Mouse (Mus musculus) neural tube, embryonic 15.5 days (tissue): ENCODE measurements around the gene Fam19a3. TPM values are rescaled to one million over a fixed set of nuclear protein-coding genes. Genes with fewer than 3 reads are reported as not detected.
"Not testable (repeated sequence)": the region's sequence is repeated elsewhere in the genome, so short reads cannot be mapped to it uniquely, and the experiment has no call there.

Experiments used
- ATAC-seq: fragments of 200-750 bp; cut with Nextera tagmentation; 2 replicates; pipeline ENCODE4 v1.8.0; 2017; ENCODE audit warnings: mild to moderate bottlenecking, moderate TSS enrichment, moderate library complexity; ENCODE audit not compliant: low FRiP score
- H3K27ac ChIP-seq: fragments of 300-500 bp; sonication (generic); replicated peaks from 2 replicates; pipeline ENCODE4 v1.5.1; 2015; ENCODE audit warnings: mild to moderate bottlenecking, inconsistent platforms
- H3K27me3 ChIP-seq: fragments of 300-500 bp; sonication (generic); replicated peaks from 2 replicates; pipeline ENCODE4 v1.6.1; 2015; ENCODE audit warnings: inconsistent platforms
- H3K36me3 ChIP-seq: fragments of 300-500 bp; sonication (generic); 2 replicates; pipeline ENCODE4 v1.6.1; 2015; ENCODE audit warnings: inconsistent platforms
- H3K4me1 ChIP-seq: fragments of 300-500 bp; sonication (generic); 2 replicates; pipeline ENCODE4 v1.6.1; 2015; ENCODE audit warnings: inconsistent platforms
- H3K4me2 ChIP-seq: fragments of 300-500 bp; sonication (generic); 2 replicates; pipeline ENCODE4 v1.6.1; 2015; ENCODE audit warnings: inconsistent platforms, mild to moderate bottlenecking, moderate library complexity
- H3K4me3 ChIP-seq: fragments of 300-500 bp; sonication (generic); replicated peaks from 2 replicates; pipeline ENCODE4 v1.5.1; 2015; ENCODE audit warnings: mild to moderate bottlenecking, inconsistent platforms
- H3K9ac ChIP-seq: fragments of 300-500 bp; sonication (generic); replicated peaks from 2 replicates; pipeline ENCODE4 v1.6.1; 2015; ENCODE audit warnings: mild to moderate bottlenecking, inconsistent platforms
- H3K9me3 ChIP-seq: fragments of 300-500 bp; sonication (generic); replicated peaks from 2 replicates; pipeline ENCODE4 v1.6.1; 2016; ENCODE audit warnings: inconsistent platforms
- WGBS: fragments of 180-500 bp; shearing (Covaris S2); methylation state at CpG from one replicate; pipeline ENCODE4 v1.1.7; 2015; ENCODE audit warnings: mixed read lengths; 5-methylcytosine and 5-hydroxymethylcytosine counted together
- polyA plus RNA-seq: library from polyadenylated mRNA; unstranded; fragments of >200 nt; fragmentation: Nextera tagmentation; extraction: Ambion mirVana; gene quantifications from 2 replicates; pipeline ENCODE4 v1.2.1, GENCODE M21; 2015

Gene Fam19a3
- polyA plus RNA-seq, 1 experiment from 2014 or later = 0.09 TPM

DNA sequence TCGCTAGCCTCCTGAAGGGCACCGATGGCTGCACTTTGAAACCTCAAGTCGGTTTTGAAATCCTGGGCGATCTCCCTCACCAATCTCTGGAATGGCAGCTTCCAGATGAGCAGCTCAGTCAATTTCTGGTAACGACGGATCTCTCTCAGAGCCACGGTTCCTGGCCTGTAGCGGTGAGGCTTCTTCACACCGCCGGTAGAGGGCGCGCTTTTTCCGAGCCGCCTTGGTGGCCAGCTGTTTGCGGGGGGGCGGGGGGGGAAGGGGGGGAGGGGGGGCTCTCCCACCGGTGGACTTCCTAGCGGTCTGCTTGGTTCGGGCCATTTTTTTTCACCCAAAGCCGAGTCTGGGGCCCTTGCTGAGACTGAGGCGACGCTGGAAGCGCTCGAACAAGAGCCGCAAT is 28.8 kb downstream of the Fam19a3 start:
- not testable (repeated sequence) for ATAC-seq, H3K9me3 ChIP-seq, H3K27me3 ChIP-seq, H3K27ac ChIP-seq, H3K4me3 ChIP-seq, H3K4me2 ChIP-seq, H3K9ac ChIP-seq, H3K4me1 ChIP-seq, H3K36me3 ChIP-seq
- 19% methylated on average over 20 of the region's 25 CpGs for WGBS

DNA sequence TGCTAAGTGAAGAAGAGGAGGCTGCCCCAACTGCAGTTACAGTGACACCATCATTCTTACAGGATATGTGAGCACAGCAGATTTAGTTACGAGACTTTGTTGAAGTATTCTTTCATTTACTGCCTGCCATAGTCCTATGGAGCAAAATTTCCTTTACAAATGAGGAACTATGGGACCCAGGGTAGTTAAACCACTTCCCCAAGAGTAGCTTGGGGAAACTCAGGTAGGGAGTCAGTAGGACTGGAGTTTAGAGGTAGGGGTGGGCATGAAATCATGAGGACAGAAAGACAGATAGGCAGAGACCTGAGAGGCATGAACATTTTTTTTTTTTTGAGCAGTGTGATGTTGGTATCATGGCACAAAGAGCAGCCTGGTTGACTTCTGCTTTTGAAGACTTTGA is 37.8 kb downstream of the Fam19a3 start:
- Histone ChIP-seq H3K4me2 (no peak overlapping the region), H3K9ac (no peak overlapping the region), H3K27ac (no peak overlapping the region), H3K9me3 (no peaks in the 10 kb centered on the region), H3K4me1 (no peaks in the 10 kb centered on the region), H3K27me3 (no peaks in the 10 kb centered on the region), H3K36me3 (no peaks in the 10 kb centered on the region), H3K4me3 (no peak overlapping the region)
- ATAC-seq = no peak
- WGBS = 80% methylated on average over 1 of the region's 1 CpGs

DNA sequence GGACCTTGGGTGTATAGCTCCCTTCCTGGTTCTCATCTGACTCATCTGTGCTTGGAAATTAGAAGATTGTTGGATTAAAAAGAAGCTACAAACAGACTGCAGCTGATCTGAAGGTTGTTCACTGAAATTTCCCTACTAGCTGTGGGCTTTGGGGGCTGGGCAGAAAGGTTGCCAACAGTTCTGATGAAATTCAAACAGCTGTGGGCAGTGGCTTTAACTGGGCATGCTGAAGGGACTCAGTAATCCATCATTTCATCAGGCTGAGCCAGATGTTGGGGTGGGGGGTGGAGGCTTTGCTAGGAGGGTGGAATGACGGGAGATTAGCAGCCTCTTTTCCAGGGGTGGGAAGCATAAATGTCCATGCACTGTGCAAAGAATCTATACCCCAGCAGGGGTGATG is 38.5 kb downstream of the Fam19a3 start:
- no peaks in the 10 kb centered on the region for H3K9me3 ChIP-seq
- H3K9ac ChIP-seq = no peak overlapping the region
- no peaks in the 10 kb centered on the region for H3K4me1 ChIP-seq
- no peak overlapping the region for H3K27ac ChIP-seq
- H3K27me3 ChIP-seq = no peaks in the 10 kb centered on the region
- 72% methylated on average over 1 of the region's 1 CpGs for WGBS
- no peak for ATAC-seq
- no peaks in the 10 kb centered on the region for H3K36me3 ChIP-seq
- no peak overlapping the region for H3K4me2 ChIP-seq
- no peak overlapping the region for H3K4me3 ChIP-seq

DNA sequence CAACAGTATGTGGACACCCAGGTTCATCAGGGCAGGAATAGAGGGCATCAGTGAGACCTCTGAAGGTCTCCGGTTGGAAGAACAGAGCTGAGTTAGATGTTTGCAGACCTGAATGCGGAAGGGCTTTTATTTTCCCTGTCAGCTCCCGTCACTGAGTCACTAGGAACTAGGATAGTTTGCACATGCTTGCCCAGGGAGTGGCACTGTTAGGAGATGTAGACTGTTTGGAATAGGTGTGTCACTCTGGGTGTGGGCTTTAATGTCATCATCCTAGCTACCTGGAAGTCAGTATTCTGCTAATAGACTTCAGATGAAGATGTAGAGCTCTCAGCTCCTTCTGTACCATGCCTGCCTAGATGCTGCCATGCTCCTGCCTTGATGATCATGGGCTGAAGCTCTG is 39.7 kb downstream of the Fam19a3 start:
- Histone ChIP-seq H3K4me1 (no peaks in the 10 kb centered on the region), H3K9ac (no peak overlapping the region), H3K4me3 (no peak overlapping the region), H3K27ac (no peak overlapping the region), H3K9me3 (no peaks in the 10 kb centered on the region), H3K36me3 (no peaks in the 10 kb centered on the region), H3K4me2 (no peak overlapping the region), H3K27me3 (no peaks in the 10 kb centered on the region)
- no peak for ATAC-seq
- 91% methylated on average over 3 of the region's 3 CpGs for WGBS

DNA sequence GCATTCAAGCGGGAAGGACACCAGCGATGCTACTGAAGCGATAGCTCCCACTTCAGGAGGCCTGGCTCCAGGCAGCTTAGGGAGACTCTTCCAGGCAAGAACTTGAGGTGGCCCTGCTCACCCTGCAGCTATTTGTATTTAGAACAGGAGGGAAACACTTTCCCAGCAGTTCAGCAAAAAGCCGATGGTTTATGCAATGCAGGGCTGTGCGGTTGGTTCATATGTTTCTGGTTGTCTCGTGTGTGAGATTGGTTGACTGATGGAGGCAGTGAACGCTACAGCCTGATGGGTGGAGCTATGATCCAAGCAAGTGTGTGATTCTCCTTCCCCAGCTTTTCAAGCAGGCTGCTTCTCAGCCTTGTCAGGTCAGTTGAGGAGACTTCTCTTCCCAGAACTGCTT is 47.0 kb downstream of the Fam19a3 start:
- Histone ChIP-seq H3K36me3 (no peaks in the 10 kb centered on the region), H3K9me3 (no peaks in the 10 kb centered on the region), H3K4me2 (no peak overlapping the region), H3K9ac (no peak overlapping the region), H3K4me1 (no peaks in the 10 kb centered on the region), H3K27me3 (no peaks in the 10 kb centered on the region), H3K27ac (no peak overlapping the region), H3K4me3 (no peak overlapping the region)
- ATAC-seq = no peak
- WGBS = 72% methylated on average over 7 of the region's 7 CpGs

DNA sequence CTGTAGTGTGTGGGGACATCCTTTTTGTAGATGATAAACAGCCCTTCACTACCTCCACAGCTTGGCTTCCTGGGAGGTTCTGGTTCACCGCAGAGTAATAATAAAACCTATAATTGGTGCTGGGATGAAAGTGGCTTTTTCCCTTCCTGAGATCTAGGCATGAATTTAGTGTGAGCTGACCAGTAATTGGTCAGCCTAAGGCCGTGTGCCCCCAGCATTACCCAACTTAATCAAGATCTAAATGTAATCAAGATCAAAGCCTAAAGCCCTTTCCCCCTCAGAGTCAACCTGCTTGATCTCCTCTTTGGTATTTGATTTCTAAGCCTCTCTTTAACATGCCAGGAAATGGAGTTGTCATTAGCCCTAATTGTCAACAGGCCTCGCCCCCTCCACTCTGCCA is 48.7 kb downstream of the Fam19a3 start:
- 67% methylated on average over 3 of the region's 3 CpGs for WGBS
- Histone ChIP-seq H3K4me1 (no peaks in the 10 kb centered on the region), H3K27ac (no peak overlapping the region), H3K27me3 (no peaks in the 10 kb centered on the region), H3K4me3 (no peak overlapping the region), H3K36me3 (no peaks in the 10 kb centered on the region), H3K9me3 (no peaks in the 10 kb centered on the region), H3K4me2 (no peak overlapping the region), H3K9ac (no peak overlapping the region)
- no peak for ATAC-seq

DNA sequence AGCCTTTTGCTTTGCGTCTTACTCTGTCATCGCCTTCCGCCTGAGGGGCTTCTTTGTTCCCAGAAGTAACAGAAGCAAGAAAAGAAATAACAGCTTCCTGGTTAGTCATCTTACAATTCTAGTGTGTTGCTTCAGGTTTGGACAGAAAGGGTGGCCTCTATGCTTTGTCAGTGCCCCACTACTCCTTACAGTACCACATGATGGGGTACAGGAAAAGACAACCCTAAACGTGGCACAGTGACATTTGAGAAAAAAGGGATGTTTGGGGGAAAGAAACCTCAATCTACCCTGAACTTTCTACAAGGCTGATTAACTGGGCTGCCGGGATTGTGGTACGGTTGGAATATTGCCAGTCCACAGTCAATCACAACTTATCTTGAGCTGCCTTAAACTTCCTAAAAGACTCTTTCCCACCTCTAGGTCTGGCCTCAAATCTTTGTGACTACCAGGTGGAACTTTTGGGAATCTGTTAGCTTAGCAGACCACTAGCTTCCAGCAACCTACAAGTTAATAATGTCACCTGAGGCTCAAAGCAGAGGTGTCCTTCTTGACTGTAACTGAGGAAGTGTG is 52.3 kb downstream of the Fam19a3 start:
- Histone ChIP-seq H3K4me2 (no peak overlapping the region), H3K9me3 (no peaks in the 10 kb centered on the region), H3K4me3 (no peak overlapping the region), H3K27me3 (no peaks in the 10 kb centered on the region), H3K9ac (no peak overlapping the region), H3K4me1 (no peaks in the 10 kb centered on the region), H3K36me3 (no peaks in the 10 kb centered on the region), H3K27ac (no peak overlapping the region)
- WGBS = 79% methylated on average over 6 of the region's 6 CpGs
- no peak for ATAC-seq

Other genes starting within 250 kb of the Fam19a3 start
- 10.5 and 16.8 TPM in 2 replicates for gene Slc16a1, start 143.2 kb downstream of the Fam19a3 start, polyA plus RNA-seq
- gene Ppm1j, start 784 bp downstream of the Fam19a3 start, polyA plus RNA-seq = 2.3 and 2.8 TPM in 2 replicates
- 74.6 and 85.4 TPM in 2 replicates for gene Rhoc, start 6.5 kb upstream of the Fam19a3 start, polyA plus RNA-seq
- 11.9 and 24.5 TPM in 2 replicates for gene Mov10, start 36.7 kb upstream of the Fam19a3 start, polyA plus RNA-seq
- gene St7l, start 82.2 kb upstream of the Fam19a3 start, polyA plus RNA-seq = 33.6 and 34.6 TPM in 2 replicates
- gene Capza1, start 82.7 kb upstream of the Fam19a3 start, polyA plus RNA-seq = 144 and 167 TPM in 2 replicates
- 0.78 and 0.88 TPM in 2 replicates for gene Wnt2b, start 180.1 kb upstream of the Fam19a3 start, polyA plus RNA-seq